Mouse (Mus musculus): ENCODE results near the gene Zc3h14.

The Zc3h14 gene

DNA sequence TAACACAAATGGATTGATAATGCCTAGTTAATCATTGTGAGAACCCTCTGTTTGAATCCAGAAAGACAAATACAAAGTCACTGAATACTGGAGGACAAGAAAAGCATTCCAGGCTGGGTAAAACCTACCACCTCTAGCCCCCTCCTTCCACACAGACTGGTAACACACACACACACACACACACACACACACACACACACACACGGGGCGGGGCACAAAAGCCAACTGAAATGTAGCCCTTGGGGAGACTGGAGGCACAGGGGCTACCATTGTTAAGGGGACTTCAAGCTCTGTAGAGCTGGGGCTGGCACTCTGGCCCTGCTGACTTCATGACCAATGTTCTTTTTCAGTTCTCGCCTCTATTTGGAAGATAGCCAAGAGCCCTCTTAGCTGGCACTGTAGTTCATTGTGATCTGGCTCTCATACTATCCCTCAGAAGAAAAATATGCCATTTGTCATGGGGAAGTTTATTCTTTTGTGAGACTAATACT lies 5.7 kb upstream of the Zc3h14 start:
- DNase-seq, result no peak

DNA sequence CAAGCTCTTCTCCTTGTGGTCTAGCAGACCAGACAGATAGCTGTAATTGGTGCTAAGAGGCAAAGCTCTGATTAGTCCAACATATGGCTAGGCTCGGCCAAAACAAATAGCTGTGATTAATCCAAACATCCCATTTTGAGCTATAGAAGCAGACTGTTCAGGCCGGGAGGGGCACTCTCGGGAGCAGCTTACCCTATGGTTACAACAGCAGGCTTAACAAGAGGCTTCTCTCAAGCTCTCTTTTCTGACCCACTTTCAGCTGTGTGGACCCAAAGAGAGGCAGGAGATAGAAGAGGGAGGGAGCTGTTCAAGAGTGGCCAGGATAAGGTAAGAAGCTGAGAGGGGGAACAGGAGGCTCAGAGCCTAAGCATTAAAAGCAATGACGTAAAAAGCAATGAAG lies 1.1 kb upstream of the Zc3h14 start:
- DNase-seq, result no peak

DNA sequence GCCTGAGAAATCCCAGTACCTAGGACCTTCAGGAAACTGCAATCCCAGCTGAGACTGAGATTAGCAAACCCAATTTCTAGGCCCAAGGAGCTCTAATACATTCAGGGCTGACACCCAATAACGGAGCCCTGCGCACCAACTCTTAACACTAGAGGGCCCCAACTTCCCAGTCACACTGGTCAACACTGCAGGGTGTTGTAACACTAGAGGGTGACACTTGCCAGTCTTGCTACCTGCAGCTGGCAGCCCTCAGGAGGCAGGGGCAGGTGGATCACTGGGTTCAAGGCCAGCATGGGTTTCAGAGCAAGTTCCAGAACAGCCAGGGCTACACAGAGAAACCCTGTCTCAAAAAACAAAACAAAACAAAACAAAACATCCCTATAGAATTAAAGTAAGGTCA lies 633 bp upstream of the Zc3h14 start:
- DNase-seq, result peak; percentile 69 to 78

DNA sequence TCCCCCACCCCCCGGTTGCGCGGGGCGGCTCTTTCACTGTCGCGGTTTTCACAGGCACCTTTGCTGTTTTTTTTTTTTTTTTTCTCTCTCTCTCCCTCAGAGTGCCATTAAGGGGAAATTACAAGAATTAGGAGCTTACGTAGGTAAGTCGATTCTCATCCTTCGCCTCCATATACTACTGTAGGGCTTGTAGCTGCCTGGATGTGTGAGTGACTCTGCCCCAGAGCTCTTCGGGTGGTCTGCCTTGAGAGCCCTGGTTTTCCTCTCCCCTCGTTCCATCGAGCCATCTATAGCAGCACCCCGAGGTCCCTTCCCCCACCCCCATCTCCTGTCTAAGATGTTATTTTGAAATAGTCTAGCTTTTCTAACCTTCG lies 603 bp downstream of the Zc3h14 start:
- peak; percentile 13 to 36 for DNase-seq

DNA sequence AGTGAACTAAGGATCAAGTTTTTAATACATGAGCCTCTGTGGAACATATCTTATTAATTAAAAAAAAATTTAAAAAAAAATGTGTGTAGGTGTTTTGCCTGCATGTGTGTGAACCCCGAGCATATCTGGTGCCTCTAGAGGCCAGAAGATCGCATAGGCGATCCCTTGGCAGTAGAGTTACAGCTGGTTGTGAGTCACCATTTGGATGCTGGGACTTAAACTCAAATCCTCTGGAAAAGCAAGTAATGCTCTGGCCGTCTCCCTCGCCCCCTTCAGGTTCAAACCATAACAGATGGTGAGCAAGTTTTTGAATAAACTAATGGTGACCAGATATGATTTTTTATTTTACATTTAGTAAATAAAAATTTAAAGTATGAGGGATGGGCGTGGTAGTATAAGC lies 10.9 kb downstream of the Zc3h14 start:
- no peak for DNase-seq

DNA sequence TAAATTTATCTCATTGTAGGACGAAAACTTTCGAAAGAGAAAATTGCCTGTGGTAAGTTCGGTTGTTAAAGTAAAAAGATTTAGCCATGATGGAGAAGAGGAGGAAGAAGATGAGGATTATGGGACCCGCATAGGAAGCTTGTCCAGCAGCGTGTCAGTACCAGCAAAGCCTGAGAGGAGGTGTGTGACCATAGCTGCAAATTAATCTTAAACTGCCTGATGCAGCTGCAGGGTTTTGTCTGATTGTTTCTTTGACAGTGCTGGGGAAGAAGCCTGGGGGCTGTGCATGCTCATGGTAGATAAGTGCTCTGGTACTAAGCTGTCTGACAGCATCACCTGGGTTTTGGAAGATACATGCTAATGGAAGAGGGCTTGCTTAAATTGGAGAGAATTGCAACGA lies 12.9 kb downstream of the Zc3h14 start:
- no peak for DNase-seq

DNA sequence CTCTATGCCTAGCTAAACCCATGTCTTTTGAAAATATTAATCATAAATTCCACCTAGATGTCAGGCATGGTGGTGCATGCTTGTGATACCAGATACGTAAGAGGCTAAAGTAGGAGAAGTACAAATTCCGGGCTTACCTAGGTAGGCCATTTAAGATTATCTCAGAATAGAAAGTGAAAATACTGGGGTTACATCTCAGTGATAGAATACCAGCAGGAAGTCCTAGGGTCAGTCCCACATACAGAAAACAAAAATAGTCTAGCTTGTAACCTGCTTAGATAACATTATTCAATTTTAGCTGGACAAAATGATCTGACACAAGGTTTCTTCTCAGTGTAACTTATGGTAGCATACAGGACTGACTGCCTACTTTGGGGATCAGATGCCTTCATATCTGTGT lies 19.5 kb downstream of the Zc3h14 start:
- DNase-seq, result no peak

DNA sequence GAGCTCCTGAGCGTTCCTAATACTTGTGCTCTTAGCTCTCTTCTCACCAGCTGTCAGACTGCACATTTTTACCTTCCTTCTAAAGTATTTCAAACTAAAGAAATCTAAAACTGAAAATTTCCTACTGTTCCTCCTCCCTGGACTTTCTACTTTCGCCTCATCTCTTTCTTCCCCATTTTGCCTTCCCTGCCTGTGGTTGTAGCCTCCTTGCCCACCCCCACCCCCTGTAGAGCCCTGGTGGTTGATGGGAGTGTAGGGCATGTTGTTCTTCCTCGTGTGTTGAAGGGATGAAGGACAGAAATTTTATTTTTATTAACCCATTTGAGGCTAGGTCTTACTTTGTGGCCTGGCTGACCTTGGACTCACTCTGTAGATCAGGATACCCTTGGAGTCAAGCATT lies 30.7 kb downstream of the Zc3h14 start:
- DNase-seq, result no peak

DNA sequence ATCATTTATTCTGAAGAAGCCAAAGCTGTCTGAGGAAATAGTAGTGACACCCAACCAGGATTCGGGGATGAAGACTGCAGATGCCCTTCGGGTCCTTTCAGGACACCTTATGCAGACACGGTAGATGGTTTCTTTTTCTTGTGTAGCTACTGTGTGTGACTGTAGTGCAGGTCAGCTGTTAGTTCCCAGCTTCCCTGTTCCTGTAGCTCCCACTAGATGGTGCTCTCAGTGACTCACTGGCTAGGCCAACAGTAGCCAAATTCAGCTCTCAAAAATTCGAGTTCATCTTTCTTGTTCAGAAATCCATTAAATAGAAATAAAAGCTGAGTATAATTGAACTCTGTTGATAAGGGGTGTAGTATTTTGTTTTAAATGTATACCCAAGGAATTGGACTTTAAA lies 32.4 kb downstream of the Zc3h14 start:
- peak; percentile 15 to 28 for DNase-seq

DNA sequence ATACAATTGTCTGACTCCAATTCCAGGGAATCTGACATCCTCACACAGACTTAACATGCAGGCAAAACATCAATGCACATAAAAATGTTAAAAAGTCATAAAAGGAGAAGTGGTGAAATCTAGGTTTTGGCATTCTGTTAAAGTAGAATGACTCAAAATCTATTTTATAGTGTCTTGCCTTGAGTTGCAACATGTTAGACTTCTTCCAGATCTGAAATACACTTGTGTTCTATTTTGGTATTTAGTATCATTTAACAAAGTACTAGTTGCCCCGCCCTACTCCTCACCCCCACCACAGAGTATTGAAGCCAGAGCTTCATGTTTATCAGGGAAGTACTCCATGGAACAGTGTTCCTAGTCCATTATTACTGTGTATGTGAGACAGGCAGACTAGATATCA lies 37.5 kb downstream of the Zc3h14 start:
- DNase-seq, result no peak

DNA sequence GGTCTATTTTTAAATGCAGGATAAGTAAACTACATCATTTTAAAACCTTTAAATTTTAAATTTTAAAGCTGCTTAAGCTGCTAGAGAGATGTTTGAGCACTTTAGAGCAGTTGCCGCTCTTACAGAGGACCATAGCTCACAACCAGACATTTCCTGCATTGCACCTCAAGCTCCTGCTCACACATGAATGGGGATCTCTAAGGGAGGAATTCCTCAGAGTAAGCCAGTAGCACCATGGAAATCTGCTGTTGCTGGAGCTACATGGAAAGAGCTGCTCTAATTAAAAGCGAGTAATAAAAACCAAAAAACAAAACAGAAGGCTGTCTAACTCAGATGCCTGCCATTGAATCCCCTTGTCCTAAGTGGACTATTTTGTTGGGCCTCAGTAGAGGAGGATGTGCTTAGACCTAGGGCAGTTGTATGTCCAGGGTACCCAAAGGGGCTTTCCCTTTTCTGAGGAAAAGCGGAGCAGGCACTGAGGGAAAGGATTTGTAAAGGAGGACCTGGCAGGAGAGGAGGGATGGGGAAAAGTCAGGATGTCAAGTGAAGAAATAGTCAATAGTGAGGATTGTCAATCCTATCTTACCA lies 49.1 kb downstream of the Zc3h14 start:
- DNase-seq, result no peak

DNA sequence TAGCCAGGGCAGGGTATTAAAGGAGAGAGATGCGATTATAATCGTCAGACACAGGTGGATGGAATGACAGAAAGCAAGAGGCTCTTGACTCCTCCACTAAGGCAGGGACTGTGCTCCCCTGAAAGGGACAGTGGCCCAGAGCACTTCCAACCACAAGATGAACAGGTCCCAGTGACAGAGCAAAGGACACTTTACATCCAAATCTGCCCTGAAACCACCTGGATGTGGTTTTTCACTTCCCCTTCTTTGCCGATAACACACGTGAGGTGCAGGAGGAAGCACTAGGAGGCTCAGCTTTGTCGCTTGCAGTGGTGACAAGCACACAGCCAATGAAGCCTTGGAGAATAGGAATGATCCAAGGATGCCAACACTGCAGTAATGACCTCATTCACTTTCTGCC lies 53.6 kb downstream of the Zc3h14 start:
- DNase-seq, result no peak

DNA sequence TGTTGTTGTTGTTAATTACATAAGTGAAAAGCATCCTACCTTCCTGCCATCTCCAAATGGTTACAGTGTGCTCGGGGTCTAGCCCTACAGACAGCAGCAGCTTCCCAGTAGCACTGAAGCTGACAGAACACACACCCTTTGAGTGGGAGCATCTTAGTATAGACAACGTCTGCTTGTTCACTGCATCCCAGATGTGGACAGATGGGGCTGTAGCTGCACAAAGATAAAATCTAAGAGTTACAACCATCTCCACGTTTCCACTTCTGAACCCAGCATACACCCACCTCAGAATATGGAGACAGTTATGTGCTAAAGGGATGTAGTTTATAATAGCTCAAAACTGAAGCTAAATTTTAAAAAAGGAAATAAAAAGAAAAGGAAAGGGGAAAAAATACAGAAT lies 55.5 kb downstream of the Zc3h14 start:
- DNase-seq, result no peak

DNA sequence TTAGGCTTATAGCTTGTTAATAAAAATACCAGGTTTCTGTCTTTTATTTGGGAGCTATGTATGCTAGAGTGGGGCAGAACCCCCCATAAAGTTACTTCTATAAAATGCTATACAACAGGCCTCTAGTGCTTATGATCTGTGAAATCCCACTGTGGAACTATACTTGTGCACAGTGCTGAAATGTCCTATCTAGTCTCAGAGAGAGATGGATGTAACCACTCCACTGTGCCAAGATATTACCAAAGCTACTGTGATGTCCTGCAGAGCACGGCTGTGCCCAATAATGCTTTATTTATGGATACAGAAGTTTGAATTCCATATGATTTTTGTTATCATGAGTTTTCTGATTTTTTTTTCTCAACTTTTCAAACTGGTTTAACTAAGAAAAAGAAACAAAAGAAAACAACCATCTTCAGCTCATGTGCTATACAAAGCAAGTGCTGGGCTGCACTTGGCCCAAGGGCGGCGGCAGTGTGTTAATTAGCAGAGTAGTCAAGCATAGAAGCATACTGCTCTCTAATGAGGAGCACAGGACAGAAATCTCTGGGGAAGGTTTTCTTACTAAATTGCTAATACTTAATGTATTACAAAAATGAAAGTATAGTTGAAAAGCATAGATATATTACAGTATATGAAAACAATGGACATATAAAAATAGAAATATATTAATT lies 57.4 kb downstream of the Zc3h14 start:
- DNase-seq, result peak in 1 of 2 experiments; percentile 10

DNA sequence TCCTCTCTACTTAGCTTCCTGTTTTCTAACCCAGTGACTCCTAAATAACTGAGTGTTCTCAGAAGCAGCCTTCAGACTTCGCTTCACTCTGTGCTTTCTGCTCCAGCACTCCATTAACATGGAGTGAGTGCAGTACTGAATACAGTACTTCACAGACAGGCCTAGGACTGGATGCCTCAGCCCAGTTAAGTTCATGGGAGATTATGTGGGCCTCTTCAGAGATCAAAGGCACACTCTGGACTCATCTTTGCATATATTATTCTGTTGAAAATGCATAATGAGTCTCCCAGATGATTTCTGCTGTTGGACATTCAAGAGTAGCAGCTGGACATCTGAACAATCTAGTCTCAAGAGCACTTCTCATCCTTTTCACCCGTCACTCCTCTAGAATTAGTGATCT lies 74.0 kb downstream of the Zc3h14 start:
- no peak for DNase-seq

DNA sequence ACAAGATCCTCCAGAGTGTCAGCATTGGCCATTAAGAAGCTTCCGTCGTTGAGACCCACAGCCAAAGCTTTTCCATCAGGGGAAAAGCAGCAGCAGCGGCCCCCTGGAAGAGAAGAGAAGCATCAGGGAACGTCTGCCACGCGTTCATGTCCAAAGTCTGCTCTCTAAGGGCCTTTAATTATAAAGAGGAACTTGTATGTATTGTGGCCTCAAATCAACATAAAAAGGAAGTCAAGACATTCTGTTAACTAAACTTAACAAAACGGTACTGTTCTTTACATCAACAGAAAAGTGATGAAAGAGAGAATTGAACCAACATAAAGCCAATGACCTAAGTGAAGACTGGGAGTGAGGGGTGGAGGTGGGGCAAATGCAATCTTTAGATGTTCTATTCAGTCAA lies 84.4 kb downstream of the Zc3h14 start:
- DNase-seq, result no peak

DNA sequence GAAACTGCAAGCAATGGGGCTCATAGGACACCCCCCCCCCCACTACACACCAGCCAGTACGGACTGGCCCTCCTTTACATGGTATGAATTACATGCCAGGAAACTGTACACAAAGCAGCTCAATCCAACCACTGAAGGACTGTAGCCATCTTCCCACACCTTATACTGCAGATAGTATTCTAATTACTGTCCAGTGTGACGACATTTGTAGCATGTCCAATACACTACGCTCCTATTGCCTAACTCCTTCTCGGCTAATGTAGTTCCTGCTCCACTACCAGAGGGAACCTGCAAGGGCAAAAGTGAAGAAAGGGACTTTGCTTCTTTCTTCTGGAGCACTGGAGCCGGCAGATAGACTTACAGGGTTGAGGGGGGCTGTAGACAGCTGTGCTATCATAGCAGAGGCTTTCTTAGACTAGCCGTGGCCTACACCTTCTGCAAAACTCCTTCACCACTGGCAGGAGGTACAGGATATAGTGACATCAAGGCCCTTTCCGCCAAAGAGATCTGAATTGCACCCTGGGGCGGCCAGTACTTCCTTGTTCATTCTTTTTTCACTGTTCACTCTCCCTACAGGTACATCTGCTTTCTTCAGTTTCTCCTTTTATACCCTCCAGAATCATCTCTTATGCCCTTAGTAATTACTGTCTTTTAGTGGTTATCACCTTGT lies 86.3 kb downstream of the Zc3h14 start:
- DNase-seq, result no peak

DNA sequence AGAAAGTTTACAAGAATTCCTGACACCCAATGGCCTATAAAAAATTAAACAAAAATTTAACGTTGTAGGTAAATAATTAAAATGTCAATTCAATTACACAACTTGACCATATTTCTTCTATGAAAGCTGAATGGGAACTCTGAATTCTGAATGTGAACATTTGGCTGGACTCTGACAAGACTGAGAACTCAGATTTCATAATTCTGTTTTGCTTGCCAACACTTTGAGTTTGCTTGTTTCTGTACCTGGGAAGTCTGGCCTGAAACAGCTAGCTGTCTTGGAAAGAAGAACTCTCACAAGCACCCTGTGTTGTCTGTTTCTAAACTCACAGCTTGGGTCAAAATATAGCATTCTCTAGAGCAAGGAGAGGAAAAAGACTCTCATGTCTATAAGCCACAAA lies 87.1 kb downstream of the Zc3h14 start:
- DNase-seq, result no peak

DNA sequence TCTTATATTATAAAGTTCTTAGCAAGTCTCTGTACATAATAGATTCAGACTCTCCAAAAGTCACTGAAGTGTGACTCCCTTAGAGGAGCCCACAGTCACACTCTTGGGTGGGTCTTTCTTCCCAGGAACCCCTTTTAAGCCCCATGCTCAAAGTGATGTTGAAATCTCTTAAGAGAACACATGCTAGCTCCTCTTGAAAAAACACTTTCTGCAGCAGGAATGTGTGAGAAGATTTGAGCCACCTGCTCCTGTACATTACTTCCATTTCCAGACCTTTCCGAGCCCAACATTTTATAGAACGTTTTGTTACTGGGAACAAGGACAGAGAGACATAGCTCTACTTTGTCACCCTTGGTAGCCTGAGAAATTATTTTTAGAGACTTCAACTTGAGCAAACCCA lies 88.1 kb downstream of the Zc3h14 start:
- DNase-seq, result no peak

DNA sequence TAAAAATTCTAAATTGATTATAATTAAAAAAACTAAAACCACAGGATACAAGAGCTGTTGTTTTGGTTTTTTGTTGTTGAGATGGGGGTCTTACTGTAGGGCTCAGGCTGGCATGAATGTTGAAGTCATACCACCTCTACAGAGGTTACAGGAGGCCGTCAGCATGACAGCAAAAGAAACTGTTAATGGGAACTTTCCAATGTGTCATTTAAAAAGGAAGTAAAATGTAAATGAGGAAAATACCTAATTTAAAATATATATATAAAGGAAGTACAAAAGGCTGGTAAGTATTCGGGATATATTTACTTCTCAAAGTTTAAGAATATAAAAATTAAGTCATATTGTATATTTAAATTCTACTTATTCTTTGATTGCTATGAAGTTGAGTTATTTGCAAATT lies 88.7 kb downstream of the Zc3h14 start:
- no peak for DNase-seq
